Mouse (Mus musculus) kidney, postnatal 0 days (tissue): ENCODE data around the gene Psmg1. TPM values are rescaled to one million over a fixed set of nuclear protein-coding genes. Genes with fewer than 3 reads are reported as not detected.
"Not testable (repeated sequence)": the region's sequence is repeated elsewhere in the genome, so short reads cannot be mapped to it uniquely, and the experiment has no call there.

Source experiments
- ATAC-seq: fragments of 200-750 bp; cut with Nextera tagmentation; replicated peaks from 2 replicates; pipeline ENCODE4 v1.8.0; 2017; ENCODE audit warnings: low read depth, moderate number of reproducible peaks, moderate TSS enrichment, moderate library complexity; ENCODE audit not compliant: low FRiP score
- DNase-seq: peaks from one replicate; pipeline ENCODE4 v3.0.0-alpha.2; 2016; ENCODE audit warnings: low spot score
- H3K27ac ChIP-seq: fragments of 300-500 bp; sonication (generic); 2 replicates; pipeline ENCODE4 v1.5.1; 2014; ENCODE audit warnings: mild to moderate bottlenecking
- H3K27me3 ChIP-seq: fragments of 300-500 bp; sonication (generic); 2 replicates; pipeline ENCODE4 v1.6.1; 2014; ENCODE audit warnings: low read length, mixed read lengths; ENCODE audit not compliant: insufficient read depth
- H3K36me3 ChIP-seq: fragments of 300-500 bp; sonication (generic); 2 replicates; pipeline ENCODE4 v1.6.1; 2014; ENCODE audit warnings: low read length, mixed read lengths; ENCODE audit not compliant: insufficient read depth
- H3K4me1 ChIP-seq: fragments of 300-500 bp; sonication (generic); replicated peaks from 2 replicates; pipeline ENCODE4 v1.6.1; 2014; ENCODE audit warnings: antibody characterized with exemption, low read length, mixed read lengths; ENCODE audit not compliant: insufficient read depth
- H3K4me2 ChIP-seq: fragments of 300-500 bp; sonication (generic); 2 replicates; pipeline ENCODE4 v1.6.1; 2014; ENCODE audit warnings: mild to moderate bottlenecking, low read length, moderate library complexity, mixed read lengths
- H3K4me3 ChIP-seq: fragments of 300-500 bp; sonication (generic); replicated peaks from 2 replicates; pipeline ENCODE4 v1.5.1; 2014; ENCODE audit warnings: low read depth, low read length
- H3K9ac ChIP-seq: fragments of 300-500 bp; sonication (generic); 2 replicates; pipeline ENCODE4 v1.6.1; 2014; ENCODE audit warnings: low read depth, low read length
- H3K9me3 ChIP-seq: fragments of 300-500 bp; sonication (generic); replicated peaks from 2 replicates; pipeline ENCODE4 v1.6.1; 2016; ENCODE audit warnings: low read length, inconsistent platforms, mixed read lengths
- CTCF ChIP-seq: IDR thresholded peaks from 2 replicates; pipeline ENCODE4 v1.5.1; 2016; ENCODE audit warnings: antibody characterized with exemption, low read depth, mild to moderate bottlenecking, moderate library complexity
- WGBS: fragments of 180-500 bp; shearing (Covaris S2); extraction: QIAGEN DNeasy Blood & Tissue Kit; methylation state at CpG from one replicate; pipeline ENCODE4 v1.1.7; 2014; 5-methylcytosine and 5-hydroxymethylcytosine counted together
- polyA plus RNA-seq: library from polyadenylated mRNA; unstranded; fragments of >200 nt; fragmentation: Nextera tagmentation; extraction: Ambion mirVana; gene quantifications from 2 replicates; pipeline ENCODE4 v1.2.1, GENCODE M21; 2015

The Psmg1 gene
- polyA plus RNA-seq, 1 experiment from 2014 or later, result 81.5 TPM

GRCm38 (mm10) chr16:95964427-95965023, 26.2 kb downstream of the Psmg1 start:
- DNase-seq (peak; percentile 85), ATAC-seq (no peak)
- H3K4me3 ChIP-seq, result no peak overlapping the region
- H3K4me2 ChIP-seq, result no peak overlapping the region
- no peaks in the 10 kb centered on the region for H3K27me3 ChIP-seq
- 0 out of 2 replicates have a peak overlapping the region, but pooled peaks have one; percentile 18 for H3K9ac ChIP-seq
- TF ChIP-seq CTCF, result peak; percentile 72
- no peaks in the 10 kb centered on the region for H3K9me3 ChIP-seq
- WGBS, result 41% methylated on average over 11 of the region's 11 CpGs
- H3K36me3 ChIP-seq, result no peaks in the 10 kb centered on the region
- H3K4me1 ChIP-seq, result no peaks in the 10 kb centered on the region
- no peak overlapping the region for H3K27ac ChIP-seq

DNA sequence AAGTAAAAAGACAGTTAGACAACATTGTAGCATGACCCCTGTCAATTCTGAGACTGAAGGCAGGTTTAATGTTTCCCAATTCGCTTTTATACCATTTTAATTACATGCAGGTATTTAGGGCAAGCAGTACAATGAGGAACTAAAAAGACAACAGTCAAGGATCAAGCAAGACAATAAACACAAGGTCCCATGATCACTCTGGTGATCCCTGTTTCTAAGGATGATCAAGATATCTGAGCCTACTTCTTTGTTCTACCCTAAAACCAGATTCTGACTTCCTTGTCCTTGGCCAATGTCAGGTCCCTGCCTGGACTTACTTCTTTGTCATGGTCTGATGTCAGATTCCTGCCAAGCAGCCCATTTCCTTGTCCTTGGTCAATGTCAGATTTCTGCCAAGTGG, 29.3 kb downstream of the Psmg1 start:
- DNase-seq, ATAC-seq, H3K4me3 ChIP-seq, H3K36me3 ChIP-seq, H3K27me3 ChIP-seq, H3K27ac ChIP-seq, H3K9me3 ChIP-seq, H3K4me1 ChIP-seq, H3K9ac ChIP-seq, H3K4me2 ChIP-seq: not testable (repeated sequence)
- WGBS, result 68% methylated on average over 1 of the region's 1 CpGs

DNA sequence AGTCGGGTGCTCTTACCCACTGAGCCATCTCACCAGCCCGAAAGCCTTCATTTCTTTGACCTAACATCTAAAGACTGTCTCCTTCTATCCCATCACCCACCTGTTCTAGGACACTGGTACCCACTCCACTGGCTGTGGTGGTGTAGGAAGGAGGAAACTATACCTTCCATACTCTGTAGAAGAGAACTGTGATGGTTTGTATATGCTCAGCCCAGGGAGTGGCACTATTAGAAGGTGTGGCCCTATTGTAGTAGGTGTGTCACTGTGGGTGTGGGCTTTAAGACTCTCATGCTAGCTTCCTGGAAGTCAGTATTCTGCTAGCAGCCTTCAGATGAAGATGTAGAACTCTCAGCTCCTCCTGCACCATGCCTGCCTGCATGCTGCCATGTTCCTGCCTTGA, 30.1 kb downstream of the Psmg1 start:
- not testable (repeated sequence) for H3K4me3 ChIP-seq, H3K27me3 ChIP-seq, H3K9ac ChIP-seq, H3K9me3 ChIP-seq, H3K27ac ChIP-seq, H3K36me3 ChIP-seq, DNase-seq, H3K4me1 ChIP-seq, H3K4me2 ChIP-seq, ATAC-seq
- WGBS, result 95% methylated on average over 2 of the region's 2 CpGs

- Histone ChIP-seq H3K36me3 (no peaks in the 10 kb centered on the region), H3K27me3 (no peaks in the 10 kb centered on the region), H3K27ac (no peak overlapping the region), H3K9ac (no peak overlapping the region), H3K4me2 (no peak overlapping the region), H3K9me3 (no peaks in the 10 kb centered on the region), H3K4me1 (no peaks in the 10 kb centered on the region), H3K4me3 (no peak overlapping the region)
- WGBS, result 48% methylated on average over 8 of the region's 8 CpGs
- peak; percentile 16 for DNase-seq
- TF ChIP-seq CTCF, result no peak
- peak; percentile 83 for ATAC-seq
These were observed 32.7 kb downstream of the Psmg1 start for GRCm38 (mm10) chr16:95958080-95958479.

GRCm38 (mm10) chr16:95956618-95957017, 34.1 kb downstream of the Psmg1 start:
- Histone ChIP-seq H3K4me1 (no peaks in the 10 kb centered on the region), H3K9me3 (no peaks in the 10 kb centered on the region), H3K4me2 (no peak overlapping the region), H3K27ac (no peak overlapping the region), H3K4me3 (no peak overlapping the region), H3K36me3 (no peaks in the 10 kb centered on the region), H3K9ac (no peak overlapping the region), H3K27me3 (no peaks in the 10 kb centered on the region)
- DNase-seq, result peak; percentile 15
- WGBS, result 66% methylated on average over 5 of the region's 5 CpGs
- ATAC-seq, result no peak
- peak; percentile 55; the same call in 1 of the 2 replicates for TF ChIP-seq CTCF

DNA sequence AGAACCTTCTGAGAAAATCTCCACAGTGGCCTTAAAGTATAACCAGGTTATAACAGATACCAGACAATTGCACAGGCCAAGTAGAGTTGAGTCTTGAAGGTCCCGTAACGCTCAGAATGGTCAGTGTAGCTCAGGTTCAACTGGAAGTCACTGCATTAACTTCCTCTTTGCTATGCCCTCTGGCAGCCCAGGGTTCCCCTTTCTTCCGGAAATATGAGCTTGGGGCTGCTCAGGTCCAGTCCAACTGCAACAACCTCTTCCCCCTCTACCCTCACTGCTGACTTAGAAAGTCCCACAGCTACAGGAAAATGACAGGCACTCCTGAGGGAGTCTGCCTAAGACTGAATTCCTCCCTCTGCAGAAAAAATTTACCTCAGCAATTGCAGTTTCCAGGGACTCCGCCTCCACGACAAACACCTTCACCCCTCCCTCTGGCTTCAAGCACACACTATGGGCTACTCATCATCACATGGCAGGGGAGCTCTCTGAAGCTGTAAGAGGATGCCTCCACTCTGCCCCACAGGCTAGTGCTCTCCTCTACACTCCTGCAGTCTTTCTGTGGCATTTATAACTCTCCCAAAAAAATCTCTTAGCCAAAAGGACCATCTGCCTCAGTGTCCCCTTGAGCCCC, 34.9 kb downstream of the Psmg1 start:
- no peaks in the 10 kb centered on the region for H3K9me3 ChIP-seq
- H3K4me2 ChIP-seq, result no peak overlapping the region
- H3K4me1 ChIP-seq, result no peaks in the 10 kb centered on the region
- no peak overlapping the region for H3K9ac ChIP-seq
- no peak overlapping the region for H3K27ac ChIP-seq
- no peak for ATAC-seq
- no peak for TF ChIP-seq CTCF
- no peaks in the 10 kb centered on the region for H3K27me3 ChIP-seq
- H3K36me3 ChIP-seq, result no peaks in the 10 kb centered on the region
- no peak for DNase-seq
- WGBS, result 66% methylated on average over 5 of the region's 5 CpGs
- no peak overlapping the region for H3K4me3 ChIP-seq

DNA sequence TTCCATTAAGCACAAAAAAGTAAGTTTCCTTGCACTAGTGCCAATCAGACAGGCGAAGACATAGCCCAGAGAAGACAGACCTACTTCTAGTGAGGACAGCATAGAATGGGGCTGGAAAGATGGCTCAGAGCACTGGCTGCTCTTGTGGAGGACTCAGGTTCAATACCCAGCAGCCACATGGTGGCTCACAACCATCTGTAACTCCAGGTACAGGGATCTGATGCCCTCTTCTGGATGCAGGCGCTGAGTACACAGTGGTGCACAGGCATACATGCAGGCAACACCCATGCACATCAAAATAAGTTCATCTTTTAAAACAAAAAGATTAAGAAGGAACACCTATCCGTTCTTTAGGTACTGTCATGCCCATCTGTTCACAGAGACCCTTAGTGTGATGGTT, 36.4 kb downstream of the Psmg1 start:
- H3K9me3 ChIP-seq, result no peaks in the 10 kb centered on the region
- no peak for ATAC-seq

More for the DNA sequence above, 36.4 kb downstream of the Psmg1 start:
- 92% methylated on average over 3 of the region's 3 CpGs for WGBS
- no peak for TF ChIP-seq CTCF
- Histone ChIP-seq H3K36me3 (no peaks in the 10 kb centered on the region), H3K4me3 (no peak overlapping the region), H3K27me3 (no peaks in the 10 kb centered on the region), H3K9ac (no peak overlapping the region), H3K4me2 (no peak overlapping the region), H3K27ac (no peak overlapping the region), H3K4me1 (no peaks in the 10 kb centered on the region)
- DNase-seq, result no peak
